Mouse (Mus musculus): ENCODE measurements around the gene Elovl2. TPM values are rescaled to one million over a fixed set of nuclear protein-coding genes. Genes with fewer than 3 reads are reported as not detected.

The Elovl2 gene
- polyA plus RNA-seq (2015; fragmentation: Nextera tagmentation; extraction: Ambion mirVana): 0.35 and 0.78 TPM in 2 replicates

GRCm38 (mm10) chr13:41220304-41220834 lies at the start of gene Elovl2:
Gene Elovl2 (minus strand): TSS chr13:41220405.

GRCm38 (mm10) chr13:41249538-41250317 lies 29.5 kb upstream of the Elovl2 start, which contains the start of gene Smim13:
Gene Smim13 (plus strand): TSS chr13:41249844.

Other genes starting within 250 kb of the Elovl2 start
- gene Pak1ip1, start 219.4 kb downstream of the Elovl2 start, polyA plus RNA-seq (2015; fragmentation: Nextera tagmentation; extraction: Ambion mirVana): 57.1 and 59.4 TPM in 2 replicates
- gene Tmem14c, start 204.1 kb downstream of the Elovl2 start, polyA plus RNA-seq (2015; fragmentation: Nextera tagmentation; extraction: Ambion mirVana): 186 and 187 TPM in 2 replicates
- gene Mak, start 140.7 kb downstream of the Elovl2 start, polyA plus RNA-seq (2015; fragmentation: Nextera tagmentation; extraction: Ambion mirVana): 0.02 and 0.04 TPM in 2 replicates
- gene Gcm2, start 109.4 kb downstream of the Elovl2 start, polyA plus RNA-seq (2015; fragmentation: Nextera tagmentation; extraction: Ambion mirVana): not detected in 2 replicates
- not detected in 2 replicates for gene Sycp2l, start 106.1 kb downstream of the Elovl2 start, polyA plus RNA-seq (2015; fragmentation: Nextera tagmentation; extraction: Ambion mirVana)
- gene Smim13, start 29.4 kb upstream of the Elovl2 start, polyA plus RNA-seq (2015; fragmentation: Nextera tagmentation; extraction: Ambion mirVana): 7.1 and 7.7 TPM in 2 replicates
- not detected in 2 replicates for gene Gm17364, start 53.6 kb upstream of the Elovl2 start, polyA plus RNA-seq (2015; fragmentation: Nextera tagmentation; extraction: Ambion mirVana)

Data from urinary bladder, postnatal 0 days (tissue).